Mouse (Mus musculus): ENCODE measurements around the gene Gm20479. TPM values are rescaled to one million over a fixed set of nuclear protein-coding genes. Genes with fewer than 3 reads are reported as not detected.

The Gm20479 gene
- total and polyA plus RNA-seq, 3 experiments, result 2.7 TPM; not detected in 2

- Histone ChIP-seq H3K9me3 (replicated peaks; ENCODE audit: insufficient read depth, low read length) (no peaks in the 10 kb centered on the region), H3K4me1 (ENCODE audit: control insufficient read depth in 1 of 2, insufficient read depth in 2 of 2, low read length in 2 of 2) (0 out of 4 replicates have a peak, but pooled peaks cover 0 to 3% of the 10 kb centered on the region in 2 experiments), H3K27ac (ENCODE audit: control insufficient read depth, low read depth, low read length) (no peak overlapping the region), H3K27me3 (ENCODE audit: control insufficient read depth in 1 of 2, insufficient read depth in 2 of 2, low read length in 2 of 2) (no peaks in the 10 kb centered on the region), H3K4me3 (ENCODE audit: control insufficient read depth in 1 of 2, insufficient read depth in 1 of 2, low read depth in 2 of 2, low read length in 2 of 2) (no peak overlapping the region), H3K79me2 (ENCODE audit: control insufficient read depth, insufficient read depth, low read length, poor library complexity) (no peaks in the 10 kb centered on the region; the same call in 1 of the 2 replicates), H3K36me3 (ENCODE audit: control insufficient read depth in 1 of 2, insufficient read depth in 2 of 2, low read length in 2 of 2) (no peaks in the 10 kb centered on the region), H3K9ac (ENCODE audit: control insufficient read depth, low read depth, low read length, poor library complexity, severe bottlenecking) (no peak overlapping the region)
- TF ChIP-seq MAZ (IDR thresholded peaks at IDR 0.05; ENCODE audit: low read depth, low read length), result no peak
- DNase-seq (ENCODE audit: low read depth, low spot score), result no peak
These were observed 31.5 kb downstream of the Gm20479 start for GRCm38 (mm10) chr7:27325697-27326096.

DNA sequence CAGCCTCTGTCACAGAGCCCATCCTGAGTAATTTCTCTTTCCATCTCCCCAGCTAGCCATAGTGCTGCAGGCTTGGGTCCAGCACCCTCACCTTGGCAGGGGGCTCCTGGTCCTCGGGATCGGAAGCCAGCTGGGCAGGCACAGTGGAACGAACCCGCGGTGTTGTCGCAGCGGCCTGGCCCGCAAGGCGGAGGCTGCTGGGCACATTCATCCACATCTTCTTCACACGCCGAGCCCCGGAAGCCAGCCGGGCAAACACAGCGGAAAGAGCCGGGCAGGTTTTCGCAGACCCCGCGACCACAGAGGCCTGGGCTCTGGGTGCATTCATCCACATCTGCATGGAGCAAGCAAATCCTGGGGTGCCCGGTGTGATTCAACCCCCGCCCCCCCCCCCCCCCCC, 32.3 kb downstream of the Gm20479 start:
- Histone ChIP-seq H3K9ac (ENCODE audit: control insufficient read depth, low read depth, low read length, poor library complexity, severe bottlenecking) (no peak overlapping the region), H3K4me3 (ENCODE audit: control insufficient read depth in 1 of 2, insufficient read depth in 1 of 2, low read depth in 2 of 2, low read length in 2 of 2) (no peak overlapping the region), H3K79me2 (ENCODE audit: control insufficient read depth, insufficient read depth, low read length, poor library complexity) (no peaks in the 10 kb centered on the region; the same call in 1 of the 2 replicates), H3K27ac (ENCODE audit: control insufficient read depth, low read depth, low read length) (no peak overlapping the region), H3K36me3 (ENCODE audit: control insufficient read depth in 1 of 2, insufficient read depth in 2 of 2, low read length in 2 of 2) (no peaks in the 10 kb centered on the region), H3K27me3 (ENCODE audit: control insufficient read depth in 1 of 2, insufficient read depth in 2 of 2, low read length in 2 of 2) (no peaks in the 10 kb centered on the region), H3K9me3 (replicated peaks; ENCODE audit: insufficient read depth, low read length) (no peaks in the 10 kb centered on the region), H3K4me1 (ENCODE audit: control insufficient read depth in 1 of 2, insufficient read depth in 2 of 2, low read length in 2 of 2) (0 out of 4 replicates have a peak, but pooled peaks cover 0 to 3% of the 10 kb centered on the region in 2 experiments)
- TF ChIP-seq JUND (IDR thresholded peaks at IDR 0.05; ENCODE audit: low read depth, low read length) (no peak), CTCF (IDR thresholded peaks at IDR 0.05 in 2 of 3, conservative IDR thresholded peaks at IDR 0.05 in 1 of 3; ENCODE audit: control insufficient read depth in 1 of 3, insufficient read depth in 1 of 3, low read depth in 2 of 3, low read length in 3 of 3, poor library complexity in 1 of 3, severe bottlenecking in 1 of 3) (no peak), CHD1 (IDR thresholded peaks at IDR 0.05; ENCODE audit: low read depth, low read length) (no peak), E2F4 (IDR thresholded peaks at IDR 0.05; ENCODE audit: borderline replicate concordance, low read depth, low read length) (no peak), MAFK (IDR thresholded peaks at IDR 0.05; ENCODE audit: borderline replicate concordance, low read depth, low read length) (no peak), TBP (IDR thresholded peaks at IDR 0.05; ENCODE audit: low read depth, low read length) (no peak), HCFC1 (IDR thresholded peaks at IDR 0.05; ENCODE audit: low read depth, low read length) (no peak), TAL1 (IDR thresholded peaks at IDR 0.05; ENCODE audit: low read length) (no peak), RCOR1 (IDR thresholded peaks at IDR 0.05; ENCODE audit: low read depth, low read length) (no peak), USF2 (IDR thresholded peaks at IDR 0.05; ENCODE audit: borderline replicate concordance in 1 of 2, insufficient read depth in 1 of 2, low read depth in 1 of 2, low read length in 2 of 2) (no peak), MAX (IDR thresholded peaks at IDR 0.05; ENCODE audit: low read length) (no peak), ZMIZ1 (IDR thresholded peaks at IDR 0.05; ENCODE audit: low read depth, low read length) (no peak), NELFE (IDR thresholded peaks at IDR 0.05; ENCODE audit: low read depth, low read length) (no peak), POLR2AphosphoS5 (IDR thresholded peaks at IDR 0.05; ENCODE audit: borderline replicate concordance, low read depth, low read length) (no peak), NRF1 (IDR thresholded peaks at IDR 0.05; ENCODE audit: insufficient read depth, low read depth, low read length, poor library complexity, severe bottlenecking) (no peak), MAZ (IDR thresholded peaks at IDR 0.05; ENCODE audit: low read depth, low read length) (no peak), MYC (IDR thresholded peaks at IDR 0.05; ENCODE audit: low read depth, low read length) (no peak), EP300 (IDR thresholded peaks at IDR 0.05; ENCODE audit: low read depth in 1 of 2, low read length in 2 of 2) (no peak), GABPA (IDR thresholded peaks at IDR 0.05; ENCODE audit: low read depth, low read length) (no peak)
- DNase-seq (ENCODE audit: low read depth, low spot score), result no peak

Data from MEL (cell line).